Mouse (Mus musculus): ENCODE data around the gene Mkrn2. TPM values are rescaled to one million over a fixed set of nuclear protein-coding genes. Genes with fewer than 3 reads are reported as not detected.

The Mkrn2 gene
- polyA plus RNA-seq, 1 experiment from 2014 or later = 25.6 TPM

GRCm38 (mm10) chr6:115664268-115664667, 62.6 kb downstream of the Mkrn2 start:
- H3K27me3 ChIP-seq (replicated peaks; ENCODE audit: control insufficient read depth, insufficient read depth, low read length) = no peaks in the 10 kb centered on the region
- no peak overlapping the region for H3K27ac ChIP-seq (ENCODE audit: low read length)
- H3K9ac ChIP-seq (ENCODE audit: low read depth, low read length) = no peak overlapping the region
- H3K9me3 ChIP-seq (ENCODE audit: control insufficient read depth, low read length) = no peaks in the 10 kb centered on the region
- H3K4me1 ChIP-seq (ENCODE audit: control insufficient read depth, insufficient read depth, low read length) = peaks cover 16% of the 10 kb centered on the region
- WGBS = 80% methylated on average over 3 of the region's 3 CpGs
- H3K4me2 ChIP-seq (ENCODE audit: low read depth, low read length) = no peak overlapping the region
- no peak overlapping the region for H3K4me3 ChIP-seq (ENCODE audit: low read length)
- H3K36me3 ChIP-seq (ENCODE audit: control insufficient read depth, insufficient read depth, low read length) = no peaks in the 10 kb centered on the region
- ATAC-seq = no peak

- H3K27ac ChIP-seq (ENCODE audit: low read length) = peak overlapping the region; percentile 39
- H3K4me1 ChIP-seq (ENCODE audit: control insufficient read depth, insufficient read depth, low read length) = peaks cover 14% of the 10 kb centered on the region
- H3K4me3 ChIP-seq (ENCODE audit: low read length) = no peak overlapping the region
- WGBS = 58% methylated on average over 4 of the region's 4 CpGs
- H3K9me3 ChIP-seq (ENCODE audit: control insufficient read depth, low read length) = no peaks in the 10 kb centered on the region
- H3K36me3 ChIP-seq (ENCODE audit: control insufficient read depth, insufficient read depth, low read length) = no peaks in the 10 kb centered on the region
- H3K9ac ChIP-seq (ENCODE audit: low read depth, low read length) = no peak overlapping the region
- peak; percentile 91 for ATAC-seq
- no peak overlapping the region for H3K4me2 ChIP-seq (ENCODE audit: low read depth, low read length)
- no peaks in the 10 kb centered on the region for H3K27me3 ChIP-seq (replicated peaks; ENCODE audit: control insufficient read depth, insufficient read depth, low read length)
Measured at GRCm38 (mm10) chr6:115666641-115667040, 64.9 kb downstream of the Mkrn2 start.

Other genes starting within 250 kb of the Mkrn2 start
- gene Pparg, start 241.0 kb upstream of the Mkrn2 start, polyA plus RNA-seq (2015; fragmentation: Nextera tagmentation; extraction: Ambion mirVana) = 13.4 and 13.9 TPM in 2 replicates
- gene Tsen2, start 57.2 kb upstream of the Mkrn2 start, polyA plus RNA-seq (2015; fragmentation: Nextera tagmentation; extraction: Ambion mirVana) = 22.6 and 25.5 TPM in 2 replicates
- gene Mkrn2os, start 9.3 kb upstream of the Mkrn2 start, polyA plus RNA-seq (2015; fragmentation: Nextera tagmentation; extraction: Ambion mirVana) = 51.3 and 56.2 TPM in 2 replicates
- 71.4 and 75.4 TPM in 2 replicates for gene Raf1, start 74.7 kb downstream of the Mkrn2 start, polyA plus RNA-seq (2015; fragmentation: Nextera tagmentation; extraction: Ambion mirVana)
- 0.70 and 1.5 TPM in 2 replicates for gene Tmem40, start 160.5 kb downstream of the Mkrn2 start, polyA plus RNA-seq (2015; fragmentation: Nextera tagmentation; extraction: Ambion mirVana)
- 12.6 and 13.3 TPM in 2 replicates for gene Cand2, start 172.6 kb downstream of the Mkrn2 start, polyA plus RNA-seq (2015; fragmentation: Nextera tagmentation; extraction: Ambion mirVana)
- 1,840 and 1,978 TPM in 2 replicates for gene Rpl32, start 206.8 kb downstream of the Mkrn2 start, polyA plus RNA-seq (2015; fragmentation: Nextera tagmentation; extraction: Ambion mirVana)
- 0.36 and 0.44 TPM in 2 replicates for gene Efcab12, start 236.5 kb downstream of the Mkrn2 start, polyA plus RNA-seq (2015; fragmentation: Nextera tagmentation; extraction: Ambion mirVana)

All from intestine, embryonic 16.5 days (tissue).